In genomic region chr2:148672199-148673096, GRCm38 (mm10) we compare ENCODE assay signal across 8 mouse cellular contexts. TPM values are rescaled to one million over a fixed set of nuclear protein-coding genes. Genes with fewer than 3 reads are reported as not detected.
DNase-seq lines count a peak whose midpoint lies in the region; ATAC-seq and TF ChIP-seq lines count a peak whose summit lies in the region.

Nxt1 (plus strand) TSS chr2:148672601.

- no peak for TF ChIP-seq RAD21 in CH12.LX (IDR thresholded peaks at IDR 0.05; ENCODE audit: low read depth, low read length)

- TF ChIP-seq EP300 in CH12.LX (IDR thresholded peaks at IDR 0.05; ENCODE audit: low read length), result no peak

- ATAC-seq in forebrain, embryonic 11.5 days (replicated peaks; ENCODE audit: low FRiP score), result peak; percentile 99
- peak; percentile 100 for ATAC-seq in heart, embryonic 16.5 days (replicated peaks; ENCODE audit: extremely low read depth, insufficient read depth, low FRiP score)
- peak; percentile 100 for ATAC-seq in liver, embryonic 15.5 days (ENCODE audit: insufficient read depth)
- ATAC-seq in neural tube, embryonic 12.5 days (ENCODE audit: low FRiP score, low read depth), result peak; percentile 100

- H3K4me2 ChIP-seq in CH12.LX (ENCODE audit: insufficient read depth, low read depth, poor library complexity, severe bottlenecking), result peak within 1 kb of the TSS; percentile 97
- H3K4me2 ChIP-seq in forebrain, embryonic 11.5 days (ENCODE audit: low read depth, low read length, severe bottlenecking), result peak within 1 kb of the TSS; percentile 79
- peak within 1 kb of the TSS; percentile 97 for H3K4me2 ChIP-seq in heart, embryonic 16.5 days (ENCODE audit: low read depth, low read length)
- peak within 1 kb of the TSS; percentile 78 for H3K4me2 ChIP-seq in liver, embryonic 15.5 days
- H3K4me2 ChIP-seq in neural tube, embryonic 12.5 days (replicated peaks), result peak within 1 kb of the TSS; percentile 88

- peak; percentile 97 for DNase-seq in CH12.LX (ENCODE audit: extremely low read depth)
- DNase-seq in c-Kit-positive CD71-positive TER-119-negative erythroid progenitor cells, embryonic 14.5 days (ENCODE audit: low read depth), result peak; percentile 98
- DNase-seq in forebrain, embryonic 11.5 days (ENCODE audit: low spot score), result peak; percentile 97
- DNase-seq in kidney, postnatal 36 days, result peak; percentile 99
- peak; percentile 96 for DNase-seq in telencephalon, adult 2 months (ENCODE audit: low read depth, low spot score)

- no peaks in the 10 kb centered on the region for H3K9me3 ChIP-seq in CH12.LX (replicated peaks; ENCODE audit: low read length)
- H3K9me3 ChIP-seq in forebrain, embryonic 11.5 days (ENCODE audit: control insufficient read depth, low read length), result no peaks in the 10 kb centered on the region
- H3K9me3 ChIP-seq in heart, embryonic 16.5 days (replicated peaks; ENCODE audit: control insufficient read depth, low read length), result no peaks in the 10 kb centered on the region
- H3K9me3 ChIP-seq in liver, embryonic 15.5 days (replicated peaks), result no peaks in the 10 kb centered on the region
- no peaks in the 10 kb centered on the region for H3K9me3 ChIP-seq in neural tube, embryonic 12.5 days

- peak within 1 kb of the TSS; percentile 91 for H3K9ac ChIP-seq in CH12.LX (ENCODE audit: insufficient read depth, low read depth)
- peak within 1 kb of the TSS; percentile 90 for H3K9ac ChIP-seq in forebrain, embryonic 11.5 days (ENCODE audit: low read length)
- H3K9ac ChIP-seq in heart, embryonic 16.5 days (ENCODE audit: low read length), result peak within 1 kb of the TSS; percentile 86
- peak within 1 kb of the TSS; percentile 77 for H3K9ac ChIP-seq in liver, embryonic 15.5 days
- peak within 1 kb of the TSS; percentile 70 for H3K9ac ChIP-seq in neural tube, embryonic 12.5 days

- peaks cover 0 to 28% of the 10 kb centered on the region in 2 experiments for H3K4me1 ChIP-seq in CH12.LX (ENCODE audit: control insufficient read depth in 1 of 2, insufficient read depth in 2 of 2)
- peaks cover 5% of the 10 kb centered on the region; the same call in 1 of the 2 replicates for H3K4me1 ChIP-seq in forebrain, embryonic 11.5 days (replicated peaks; ENCODE audit: control insufficient read depth, insufficient read depth, low read length)
- H3K4me1 ChIP-seq in heart, embryonic 16.5 days (ENCODE audit: control insufficient read depth, insufficient read depth, low read length), result peaks cover 16% of the 10 kb centered on the region
- H3K4me1 ChIP-seq in liver, embryonic 15.5 days (replicated peaks), result peaks cover 40% of the 10 kb centered on the region
- peaks cover 15% of the 10 kb centered on the region; the same call in 1 of the 2 replicates for H3K4me1 ChIP-seq in neural tube, embryonic 12.5 days

- no peak for TF ChIP-seq CTCF in CH12.LX (conservative IDR thresholded peaks at IDR 0.05 in 1 of 2, IDR thresholded peaks at IDR 0.05 in 1 of 2; ENCODE audit: low read depth in 2 of 2, low read length in 2 of 2)

- under 1% methylated on average over 58 of the region's 58 CpGs for WGBS in forebrain, embryonic 11.5 days
- WGBS in heart, embryonic 16.5 days, result under 1% methylated on average over 58 of the region's 58 CpGs
- under 1% methylated on average over 58 of the region's 58 CpGs for WGBS in liver, embryonic 15.5 days (ENCODE audit: insufficient replicate concordance)
- 1% methylated on average over 58 of the region's 58 CpGs for WGBS in neural tube, embryonic 12.5 days

- peaks cover 19 to 32% of the 10 kb centered on the region in 2 experiments for H3K36me3 ChIP-seq in CH12.LX (replicated peaks in 1 of 2; ENCODE audit: control insufficient read depth in 1 of 2, insufficient read depth in 1 of 2, low read length in 1 of 2)
- peaks cover 7% of the 10 kb centered on the region for H3K36me3 ChIP-seq in forebrain, embryonic 11.5 days (ENCODE audit: control insufficient read depth, insufficient read depth, low read length)
- H3K36me3 ChIP-seq in heart, embryonic 16.5 days (ENCODE audit: control insufficient read depth, insufficient read depth), result peaks cover 16% of the 10 kb centered on the region
- peaks cover 34% of the 10 kb centered on the region for H3K36me3 ChIP-seq in liver, embryonic 15.5 days (replicated peaks)
- peaks cover 18% of the 10 kb centered on the region for H3K36me3 ChIP-seq in neural tube, embryonic 12.5 days

- dilution Hi-C loops in CH12.LX (cut with MboI; ENCODE audit: extremely low pct_ligation_motif_present, extremely low pct_unique_long_range_greater_than_20kb, low sequenced_read_pairs), result no loop called here

- in situ Hi-C loops in CH12.LX (cut with MboI; ENCODE audit: low pct_ligation_motif_present, low pct_unique_long_range_greater_than_20kb, low sequenced_read_pairs), result loop anchor here (25.0 kb wide), 1 partner anchor 285 kb away; the partner anchor contains the start of gene Sstr4

- peaks cover 2% of the 10 kb centered on the region for H3K27me3 ChIP-seq in CH12.LX (replicated peaks)
- no peaks in the 10 kb centered on the region for H3K27me3 ChIP-seq in forebrain, embryonic 11.5 days (ENCODE audit: control insufficient read depth, insufficient read depth, low read length)
- H3K27me3 ChIP-seq in heart, embryonic 16.5 days (ENCODE audit: control insufficient read depth, insufficient read depth, low read length), result no peaks in the 10 kb centered on the region
- H3K27me3 ChIP-seq in liver, embryonic 15.5 days, result no peaks in the 10 kb centered on the region; the same call in 1 of the 2 replicates
- H3K27me3 ChIP-seq in neural tube, embryonic 12.5 days (replicated peaks), result no peaks in the 10 kb centered on the region

- H3K4me3 ChIP-seq in CH12.LX (replicated peaks in 1 of 3; ENCODE audit: low read depth in 2 of 3, low read length in 2 of 3, poor library complexity in 1 of 3), result peak within 1 kb of the TSS; percentile 79 to 88 (median 87)
- H3K4me3 ChIP-seq in forebrain, embryonic 11.5 days (ENCODE audit: low read depth, low read length), result peak within 1 kb of the TSS; percentile 75
- peak within 1 kb of the TSS; percentile 82 for H3K4me3 ChIP-seq in heart, embryonic 16.5 days (ENCODE audit: low read length)
- peak within 1 kb of the TSS; percentile 73 for H3K4me3 ChIP-seq in liver, embryonic 15.5 days (replicated peaks)
- peak within 1 kb of the TSS; percentile 77 for H3K4me3 ChIP-seq in neural tube, embryonic 12.5 days

- H3K79me2 ChIP-seq in CH12.LX (replicated peaks; ENCODE audit: control insufficient read depth, extremely low read depth, insufficient read depth, poor library complexity, severe bottlenecking), result peaks cover 38% of the 10 kb centered on the region

- H3K27ac ChIP-seq in CH12.LX (ENCODE audit: insufficient read depth, low read depth), result no peak within 1 kb of the TSS
- peak within 1 kb of the TSS; percentile 37 for H3K27ac ChIP-seq in forebrain, embryonic 11.5 days (ENCODE audit: low read depth, low read length)
- H3K27ac ChIP-seq in heart, embryonic 16.5 days (ENCODE audit: low read length), result peak within 1 kb of the TSS; percentile 84
- peak within 1 kb of the TSS; percentile 89 for H3K27ac ChIP-seq in liver, embryonic 15.5 days (replicated peaks)
- 0 out of 2 replicates have a peak within 1 kb of the TSS, but pooled peaks have one; percentile 50 for H3K27ac ChIP-seq in neural tube, embryonic 12.5 days

- TF ChIP-seq POLR2A in CH12.LX (IDR thresholded peaks at IDR 0.05; ENCODE audit: low read depth, low read length), result peak; percentile 91

TF ChIP-seq in CH12.LX, 34 proteins besides CTCF, POLR2A, EP300 and RAD21 (continues in another document):
- TF ChIP-seq GABPA (IDR thresholded peaks at IDR 0.05; ENCODE audit: insufficient replicate concordance, low read depth, low read length), result peak; percentile 41; the same call in 1 of the 2 replicates
- peak; percentile 84 for TF ChIP-seq TBP (conservative IDR thresholded peaks at IDR 0.05; ENCODE audit: low read depth, low read length)
- no peak for TF ChIP-seq ZKSCAN1 (IDR thresholded peaks at IDR 0.05; ENCODE audit: borderline replicate concordance, low read depth, low read length)
- TF ChIP-seq CHD2 (IDR thresholded peaks at IDR 0.05; ENCODE audit: low read length), result peak; percentile 97
- TF ChIP-seq SMC3 (IDR thresholded peaks at IDR 0.05; ENCODE audit: low read depth, low read length), result no peak
- TF ChIP-seq ZMIZ1 (IDR thresholded peaks at IDR 0.05; ENCODE audit: low read depth, low read length), result no peak
- no peak for TF ChIP-seq MAFK (IDR thresholded peaks at IDR 0.05; ENCODE audit: insufficient replicate concordance, low read length)
- TF ChIP-seq MYC (IDR thresholded peaks at IDR 0.05; ENCODE audit: low read depth, low read length), result no peak; the same call in 1 of the 2 replicates
- no peak for TF ChIP-seq MAZ (IDR thresholded peaks at IDR 0.05; ENCODE audit: low read depth, low read length)
- TF ChIP-seq CHD1 (IDR thresholded peaks at IDR 0.05; ENCODE audit: low read depth, low read length), result no peak
- TF ChIP-seq NRF1 (IDR thresholded peaks at IDR 0.05; ENCODE audit: low read depth, low read length), result peak; percentile 92
- no peak for TF ChIP-seq USF1 (IDR thresholded peaks at IDR 0.05; ENCODE audit: low read depth, low read length)
- peak; percentile 83; the same call in 1 of the 2 replicates for TF ChIP-seq NELFE (IDR thresholded peaks at IDR 0.05; ENCODE audit: low read depth, low read length)
- TF ChIP-seq HCFC1 (IDR thresholded peaks at IDR 0.05; ENCODE audit: low read depth, low read length), result peak; percentile 99
- no peak for TF ChIP-seq JUN (IDR thresholded peaks at IDR 0.05; ENCODE audit: insufficient read depth, low read depth, low read length)
- TF ChIP-seq ZC3H11A (IDR thresholded peaks at IDR 0.05; ENCODE audit: low read depth, low read length), result no peak
- peak; percentile 67 for TF ChIP-seq MXI1 (IDR thresholded peaks at IDR 0.05; ENCODE audit: low read depth, low read length)
- TF ChIP-seq PAX5 (IDR thresholded peaks at IDR 0.05; ENCODE audit: low read length), result no peak
- peak; percentile 60; the same call in 1 of the 2 replicates for TF ChIP-seq TCF12 (IDR thresholded peaks at IDR 0.05; ENCODE audit: low read depth, low read length)
- no peak for TF ChIP-seq JUND (conservative IDR thresholded peaks at IDR 0.05; ENCODE audit: low read depth, low read length)
- peak; percentile 100 for TF ChIP-seq ELF1 (IDR thresholded peaks at IDR 0.05; ENCODE audit: low read depth, low read length)
- no peak for TF ChIP-seq ETS1 (conservative IDR thresholded peaks at IDR 0.05; ENCODE audit: low read depth, low read length)
- TF ChIP-seq SIN3A (IDR thresholded peaks at IDR 0.05; ENCODE audit: low read length), result no peak; the same call in none of the 2 replicates

RNA-seq across cellular contexts. Expression of gene Nxt1, which starts in this region (rescaled TPM):
- total RNA-seq in CH12.LX (2012; rRNA removed) (68.2 and 84.7 TPM in 2 replicates), CH12.LX (2014; rRNA removed) (125 and 127 TPM in 2 replicates)
- 77.1 and 80.6 TPM in 2 replicates for polyA plus RNA-seq in CH12.LX (2012; ENCODE audit: insufficient read length, low read depth)
- polyA plus RNA-seq in forebrain, embryonic 11.5 days (2014; fragmentation: Nextera tagmentation; extraction: Ambion mirVana), result 134 and 151 TPM in 2 replicates
- polyA plus RNA-seq in heart, embryonic 16.5 days (2015; fragmentation: Nextera tagmentation; extraction: Ambion mirVana), result 50.5 and 61.3 TPM in 2 replicates
- polyA plus RNA-seq in liver, embryonic 15.5 days (2015; fragmentation: Nextera tagmentation; extraction: Ambion mirVana), result 43.9 and 51.8 TPM in 2 replicates
- 76.4 and 81.7 TPM in 2 replicates for polyA plus RNA-seq in neural tube, embryonic 12.5 days (2016; fragmentation: Nextera tagmentation; extraction: Ambion mirVana)
